Mouse (Mus musculus): ENCODE measurements around the gene Pebp1.

DNA sequence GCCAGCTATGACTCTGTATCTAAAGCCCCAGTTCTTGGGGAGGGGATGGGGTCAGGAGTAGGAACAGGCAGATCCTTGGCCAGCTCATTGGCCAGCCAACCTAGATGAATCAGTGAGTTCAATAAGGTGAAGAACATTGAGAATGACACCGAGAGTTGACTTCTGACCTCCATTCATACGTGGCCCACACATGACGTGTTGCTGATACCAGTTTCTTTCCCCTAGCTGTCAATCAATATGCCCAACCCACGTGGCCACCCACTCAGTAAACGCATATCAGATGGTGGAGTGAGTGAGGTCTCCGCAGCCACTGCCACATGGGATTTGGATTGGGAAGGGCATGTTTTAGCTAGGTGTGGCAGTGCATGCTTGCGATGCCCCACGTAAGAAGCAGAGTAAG is 42.3 kb downstream of the Pebp1 start:
- no peak for TF ChIP-seq POLR2A (IDR thresholded peaks at IDR 0.05; ENCODE audit: borderline replicate concordance, extremely low read depth, insufficient read depth, insufficient read length, poor library complexity, severe bottlenecking)
- TF ChIP-seq CTCF (IDR thresholded peaks at IDR 0.05; ENCODE audit: borderline replicate concordance, extremely low read depth, insufficient read depth, insufficient read length), result no peak

Data from brain, embryonic 14.5 days (tissue).